Mouse (Mus musculus) megakaryocyte-erythroid progenitor cell, adult 5-6 weeks (primary cell): Measurements from ENCODE around the gene Gm4567. TPM values are rescaled to one million over a fixed set of nuclear protein-coding genes. Genes with fewer than 3 reads are reported as not detected.
"Not testable (repeated sequence)": the region's sequence is repeated elsewhere in the genome, so short reads cannot be mapped to it uniquely, and the experiment has no call there.

Experiments
- ATAC-seq: replicated peaks from 2 replicates; pipeline ENCODE4 v1.8.0; 2016; ENCODE audit warnings: mild to moderate bottlenecking, inconsistent platforms; ENCODE audit not compliant: severe bottlenecking, poor library complexity, low FRiP score, low TSS enrichment
- total RNA-seq, 2 experiments: library from RNA; stranded (forward) in 1 of 2; stranded (reverse) in 1 of 2; fragments of 200-1000, 215-1000 nt in 1 of 2; fragments of >200 nt in 1 of 2; fragmentation: Nextera tagmentation in 1 of 2; gene quantifications; 2 replicates each; pipeline ENCODE4 v1.2.3; 2014 to 2017

Gene Gm4567
- total RNA-seq (2014; fragmentation: Nextera tagmentation) (not detected in 2 replicates), total RNA-seq (2017) (not detected in 2 replicates)

DNA sequence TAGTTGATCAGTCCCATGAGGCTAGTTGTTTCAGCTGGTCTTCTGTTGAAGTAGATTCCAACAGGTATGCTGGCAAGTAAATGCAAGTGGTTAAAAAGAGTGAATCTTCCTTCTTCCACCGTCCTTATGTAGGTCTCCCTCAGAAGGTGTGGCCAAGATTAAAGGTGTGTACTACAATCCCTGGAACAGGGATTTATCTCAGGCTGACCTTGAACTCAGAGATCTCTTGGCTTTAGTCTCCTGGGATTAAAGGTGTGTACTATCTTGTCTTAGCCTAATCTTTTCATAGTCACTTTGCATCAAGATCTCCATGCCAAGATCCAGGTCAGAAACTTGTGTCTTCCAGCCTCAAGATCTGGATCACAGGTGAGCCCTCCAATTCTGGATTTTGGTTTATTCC is at the start of gene Gm4567:
Gene Gm4567 (minus strand): TSS at position 101 of the 400 bp plus-strand sequence.
- ATAC-seq, result not testable (repeated sequence)

- not testable (repeated sequence) for ATAC-seq
Observed at GRCm38 (mm10) chr7:22761397-22761796, 41.9 kb upstream of the Gm4567 start, which contains the start of gene Vmn1r157. Gene Vmn1r157, plus strand, starts transcription at chr7:22761697.

GRCm38 (mm10) chr7:22692217-22692616 is 27.3 kb downstream of the Gm4567 start, which contains the start of gene Gm8693:
Gene Gm8693, minus strand, starts transcription at chr7:22692317.
- ATAC-seq, result not testable (repeated sequence)

Other genes starting within 250 kb of the Gm4567 start
- not detected in 2 replicates for gene Vmn1r151, start 220.0 kb downstream of the Gm4567 start, total RNA-seq (2014; fragmentation: Nextera tagmentation)
- gene Vmn1r151, start 220.0 kb downstream of the Gm4567 start, total RNA-seq (2017), result not detected in 2 replicates
- not detected in 2 replicates for gene Vmn1r152, start 196.7 kb downstream of the Gm4567 start, total RNA-seq (2014; fragmentation: Nextera tagmentation)
- gene Vmn1r152, start 196.7 kb downstream of the Gm4567 start, total RNA-seq (2017), result not detected in 2 replicates
- not detected in 2 replicates for gene Gm8677, start 184.8 kb downstream of the Gm4567 start, total RNA-seq (2014; fragmentation: Nextera tagmentation)
- not detected in 2 replicates for gene Gm8677, start 184.8 kb downstream of the Gm4567 start, total RNA-seq (2017)
- not detected in 2 replicates for gene Gm4201, start 154.4 kb downstream of the Gm4567 start, total RNA-seq (2014; fragmentation: Nextera tagmentation)
- not detected in 2 replicates for gene Gm4201, start 154.4 kb downstream of the Gm4567 start, total RNA-seq (2017)
- gene Gm4565, start 131.6 kb downstream of the Gm4567 start, total RNA-seq (2014; fragmentation: Nextera tagmentation), result not detected in 2 replicates
- gene Gm4565, start 131.6 kb downstream of the Gm4567 start, total RNA-seq (2017), result not detected in 2 replicates
- not detected in 2 replicates for gene Vmn1r155, start 61.7 kb downstream of the Gm4567 start, total RNA-seq (2014; fragmentation: Nextera tagmentation)
- not detected in 2 replicates for gene Vmn1r155, start 61.7 kb downstream of the Gm4567 start, total RNA-seq (2017)
- not detected in 2 replicates for gene Gm8693, start 27.4 kb downstream of the Gm4567 start, total RNA-seq (2014; fragmentation: Nextera tagmentation)
- not detected in 2 replicates for gene Gm8693, start 27.4 kb downstream of the Gm4567 start, total RNA-seq (2017)
- not detected in 2 replicates for gene Vmn1r157, start 42.0 kb upstream of the Gm4567 start, total RNA-seq (2014; fragmentation: Nextera tagmentation)
- not detected in 2 replicates for gene Vmn1r157, start 42.0 kb upstream of the Gm4567 start, total RNA-seq (2017)
- not detected in 2 replicates for gene Vmn1r158, start 71.1 kb upstream of the Gm4567 start, total RNA-seq (2014; fragmentation: Nextera tagmentation)
- not detected in 2 replicates for gene Vmn1r158, start 71.1 kb upstream of the Gm4567 start, total RNA-seq (2017)
- not detected in 2 replicates for gene Vmn1r159, start 123.9 kb upstream of the Gm4567 start, total RNA-seq (2014; fragmentation: Nextera tagmentation)
- not detected in 2 replicates for gene Vmn1r159, start 123.9 kb upstream of the Gm4567 start, total RNA-seq (2017)
- not detected in 2 replicates for gene Vmn1r160, start 151.5 kb upstream of the Gm4567 start, total RNA-seq (2014; fragmentation: Nextera tagmentation)
- gene Vmn1r160, start 151.5 kb upstream of the Gm4567 start, total RNA-seq (2017), result not detected in 2 replicates